Mouse (Mus musculus): ENCODE results near the gene Btaf1. TPM values are rescaled to one million over a fixed set of nuclear protein-coding genes. Genes with fewer than 3 reads are reported as not detected.

The Btaf1 gene
- polyA plus RNA-seq, 1 experiment from 2014 or later = 11.4 TPM

GRCm38 (mm10) chr19:37022146-37022545 lies 96.3 kb downstream of the Btaf1 start:
- Histone ChIP-seq H3K36me3 (ENCODE audit: control insufficient read depth, insufficient read depth, low read length) (no peaks in the 10 kb centered on the region), H3K9me3 (replicated peaks; ENCODE audit: control insufficient read depth, low read length) (no peaks in the 10 kb centered on the region), H3K4me3 (ENCODE audit: low read depth, low read length) (no peak overlapping the region), H3K4me1 (ENCODE audit: control insufficient read depth, insufficient read depth, low read length) (no peaks in the 10 kb centered on the region), H3K27ac (ENCODE audit: low read depth, low read length) (no peak overlapping the region), H3K4me2 (ENCODE audit: low read length) (no peak overlapping the region), H3K9ac (ENCODE audit: low read length) (no peak overlapping the region), H3K27me3 (replicated peaks; ENCODE audit: control insufficient read depth, insufficient read depth, low read length) (no peaks in the 10 kb centered on the region)
- DNase-seq (ENCODE audit: low spot score) (no peak), ATAC-seq (no peak)
- WGBS = 88% methylated on average over 5 of the region's 5 CpGs

- Histone ChIP-seq H3K27ac (ENCODE audit: low read depth, low read length) (no peak overlapping the region), H3K9ac (ENCODE audit: low read length) (no peak overlapping the region), H3K9me3 (replicated peaks; ENCODE audit: control insufficient read depth, low read length) (no peaks in the 10 kb centered on the region), H3K4me3 (ENCODE audit: low read depth, low read length) (no peak overlapping the region), H3K36me3 (ENCODE audit: control insufficient read depth, insufficient read depth, low read length) (no peaks in the 10 kb centered on the region), H3K4me1 (ENCODE audit: control insufficient read depth, insufficient read depth, low read length) (no peaks in the 10 kb centered on the region), H3K4me2 (ENCODE audit: low read length) (no peak overlapping the region), H3K27me3 (replicated peaks; ENCODE audit: control insufficient read depth, insufficient read depth, low read length) (no peaks in the 10 kb centered on the region)
- 74% methylated on average over 13 of the region's 13 CpGs for WGBS
- ATAC-seq (no peak), DNase-seq (ENCODE audit: low spot score) (no peak)
Observed at GRCm38 (mm10) chr19:37025839-37026319, 100.0 kb downstream of the Btaf1 start.

GRCm38 (mm10) chr19:37026408-37026807 lies 100.5 kb downstream of the Btaf1 start:
- H3K36me3 ChIP-seq (ENCODE audit: control insufficient read depth, insufficient read depth, low read length) = no peaks in the 10 kb centered on the region
- H3K27ac ChIP-seq (ENCODE audit: low read depth, low read length) = no peak overlapping the region
- DNase-seq (ENCODE audit: low spot score) = no peak
- no peak for ATAC-seq
- no peak overlapping the region for H3K4me3 ChIP-seq (ENCODE audit: low read depth, low read length)
- no peaks in the 10 kb centered on the region for H3K27me3 ChIP-seq (replicated peaks; ENCODE audit: control insufficient read depth, insufficient read depth, low read length)
- H3K4me2 ChIP-seq (ENCODE audit: low read length) = no peak overlapping the region
- no peaks in the 10 kb centered on the region for H3K9me3 ChIP-seq (replicated peaks; ENCODE audit: control insufficient read depth, low read length)
- no peak overlapping the region for H3K9ac ChIP-seq (ENCODE audit: low read length)
- 87% methylated on average over 11 of the region's 11 CpGs for WGBS
- no peaks in the 10 kb centered on the region for H3K4me1 ChIP-seq (ENCODE audit: control insufficient read depth, insufficient read depth, low read length)

- DNase-seq (ENCODE audit: low spot score) = no peak
- Histone ChIP-seq H3K4me3 (ENCODE audit: low read depth, low read length) (no peak overlapping the region), H3K27me3 (replicated peaks; ENCODE audit: control insufficient read depth, insufficient read depth, low read length) (no peaks in the 10 kb centered on the region), H3K4me2 (ENCODE audit: low read length) (no peak overlapping the region), H3K36me3 (ENCODE audit: control insufficient read depth, insufficient read depth, low read length) (no peaks in the 10 kb centered on the region), H3K4me1 (ENCODE audit: control insufficient read depth, insufficient read depth, low read length) (no peaks in the 10 kb centered on the region), H3K9ac (ENCODE audit: low read length) (no peak overlapping the region), H3K9me3 (replicated peaks; ENCODE audit: control insufficient read depth, low read length) (no peaks in the 10 kb centered on the region), H3K27ac (ENCODE audit: low read depth, low read length) (no peak overlapping the region)
- WGBS = 62% methylated on average over 6 of the region's 6 CpGs
- ATAC-seq = no peak
Observed at GRCm38 (mm10) chr19:37029771-37030170, 103.9 kb downstream of the Btaf1 start.

- ATAC-seq = no peak
- no peak overlapping the region for H3K4me2 ChIP-seq (ENCODE audit: low read length)
- no peaks in the 10 kb centered on the region for H3K36me3 ChIP-seq (ENCODE audit: control insufficient read depth, insufficient read depth, low read length)
- no peaks in the 10 kb centered on the region for H3K27me3 ChIP-seq (replicated peaks; ENCODE audit: control insufficient read depth, insufficient read depth, low read length)
- H3K27ac ChIP-seq (ENCODE audit: low read depth, low read length) = no peak overlapping the region
- 94% methylated on average over 5 of the region's 5 CpGs for WGBS
- H3K4me1 ChIP-seq (ENCODE audit: control insufficient read depth, insufficient read depth, low read length) = no peaks in the 10 kb centered on the region
- H3K9me3 ChIP-seq (replicated peaks; ENCODE audit: control insufficient read depth, low read length) = no peaks in the 10 kb centered on the region
- no peak for DNase-seq (ENCODE audit: low spot score)
- no peak overlapping the region for H3K9ac ChIP-seq (ENCODE audit: low read length)
- no peak overlapping the region for H3K4me3 ChIP-seq (ENCODE audit: low read depth, low read length)
Observed at GRCm38 (mm10) chr19:37031446-37031845, 105.6 kb downstream of the Btaf1 start.

GRCm38 (mm10) chr19:37032364-37032763 lies 106.5 kb downstream of the Btaf1 start:
- Histone ChIP-seq H3K9ac (ENCODE audit: low read length) (no peak overlapping the region), H3K27ac (ENCODE audit: low read depth, low read length) (no peak overlapping the region), H3K4me2 (ENCODE audit: low read length) (no peak overlapping the region), H3K4me1 (ENCODE audit: control insufficient read depth, insufficient read depth, low read length) (no peaks in the 10 kb centered on the region), H3K36me3 (ENCODE audit: control insufficient read depth, insufficient read depth, low read length) (no peaks in the 10 kb centered on the region), H3K4me3 (ENCODE audit: low read depth, low read length) (no peak overlapping the region), H3K9me3 (replicated peaks; ENCODE audit: control insufficient read depth, low read length) (no peaks in the 10 kb centered on the region), H3K27me3 (replicated peaks; ENCODE audit: control insufficient read depth, insufficient read depth, low read length) (no peaks in the 10 kb centered on the region)
- DNase-seq (ENCODE audit: low spot score) (no peak), ATAC-seq (no peak)
- 80% methylated on average over 2 of the region's 2 CpGs for WGBS

- Histone ChIP-seq H3K9ac (ENCODE audit: low read length) (no peak overlapping the region), H3K27me3 (replicated peaks; ENCODE audit: control insufficient read depth, insufficient read depth, low read length) (no peaks in the 10 kb centered on the region), H3K27ac (ENCODE audit: low read depth, low read length) (no peak overlapping the region), H3K36me3 (ENCODE audit: control insufficient read depth, insufficient read depth, low read length) (no peaks in the 10 kb centered on the region), H3K4me1 (ENCODE audit: control insufficient read depth, insufficient read depth, low read length) (no peaks in the 10 kb centered on the region), H3K4me3 (ENCODE audit: low read depth, low read length) (no peak overlapping the region), H3K4me2 (ENCODE audit: low read length) (no peak overlapping the region), H3K9me3 (replicated peaks; ENCODE audit: control insufficient read depth, low read length) (no peaks in the 10 kb centered on the region)
- DNase-seq (ENCODE audit: low spot score) (no peak), ATAC-seq (no peak)
Observed at GRCm38 (mm10) chr19:37040906-37041305, 115.0 kb downstream of the Btaf1 start.

- no peak overlapping the region for H3K4me2 ChIP-seq (ENCODE audit: low read length)
- ATAC-seq (no peak), DNase-seq (ENCODE audit: low spot score) (peak; percentile 29)
- no peak overlapping the region for H3K27ac ChIP-seq (ENCODE audit: low read depth, low read length)
- H3K27me3 ChIP-seq (replicated peaks; ENCODE audit: control insufficient read depth, insufficient read depth, low read length) = no peaks in the 10 kb centered on the region
- no peak overlapping the region for H3K9ac ChIP-seq (ENCODE audit: low read length)
- no peaks in the 10 kb centered on the region for H3K4me1 ChIP-seq (ENCODE audit: control insufficient read depth, insufficient read depth, low read length)
- H3K36me3 ChIP-seq (ENCODE audit: control insufficient read depth, insufficient read depth, low read length) = no peaks in the 10 kb centered on the region
- H3K9me3 ChIP-seq (replicated peaks; ENCODE audit: control insufficient read depth, low read length) = no peaks in the 10 kb centered on the region
- WGBS = 61% methylated on average over 10 of the region's 10 CpGs
- no peak overlapping the region for H3K4me3 ChIP-seq (ENCODE audit: low read depth, low read length)
Observed at GRCm38 (mm10) chr19:37044431-37044830, 118.6 kb downstream of the Btaf1 start.

- WGBS = 93% methylated on average over 6 of the region's 6 CpGs
- no peaks in the 10 kb centered on the region for H3K36me3 ChIP-seq (ENCODE audit: control insufficient read depth, insufficient read depth, low read length)
- no peak overlapping the region for H3K9ac ChIP-seq (ENCODE audit: low read length)
- ATAC-seq (no peak), DNase-seq (ENCODE audit: low spot score) (no peak)
- H3K4me2 ChIP-seq (ENCODE audit: low read length) = no peak overlapping the region
- no peak overlapping the region for H3K4me3 ChIP-seq (ENCODE audit: low read depth, low read length)
- H3K27me3 ChIP-seq (replicated peaks; ENCODE audit: control insufficient read depth, insufficient read depth, low read length) = no peaks in the 10 kb centered on the region
- no peaks in the 10 kb centered on the region for H3K4me1 ChIP-seq (ENCODE audit: control insufficient read depth, insufficient read depth, low read length)
- no peaks in the 10 kb centered on the region for H3K9me3 ChIP-seq (replicated peaks; ENCODE audit: control insufficient read depth, low read length)
- H3K27ac ChIP-seq (ENCODE audit: low read depth, low read length) = no peak overlapping the region
Observed at GRCm38 (mm10) chr19:37048507-37048906, 122.6 kb downstream of the Btaf1 start.
